Mouse (Mus musculus) olfactory bulb, adult 2 months (tissue): ENCODE measurements around the gene Gm28372.

ENCODE experiments used
- CTCF ChIP-seq: fragments of 200-500 bp; IDR thresholded peaks from 2 replicates; pipeline ENCODE4 v1.5.1; 2012; ENCODE audit warnings: low read depth, mild to moderate bottlenecking, low read length, moderate library complexity; ENCODE audit not compliant: insufficient read depth
- POLR2A ChIP-seq: fragments of 200-500 bp; IDR thresholded peaks from 2 replicates; pipeline ENCODE4 v1.6.1; 2012; ENCODE audit warnings: mild to moderate bottlenecking, low read depth, low read length, moderate library complexity; ENCODE audit not compliant: insufficient read depth

GRCm38 (mm10) chr2:130397186-130397985, 7.7 kb upstream of the Gm28372 start, which contains the start of gene Cpxm1:
- TF ChIP-seq CTCF: no peak
- TF ChIP-seq POLR2A: no peak
